Mouse (Mus musculus): Measurements from ENCODE around the gene Gm10031.
A peak's percentile ranks its signal among the peaks of the same experiment; 100 is the strongest.

Gene Gm10031

GRCm38 (mm10) chr1:156539787-156540560 lies 16.2 kb downstream of the Gm10031 start:
- DNase-seq (ENCODE audit: low read depth) = no peak

GRCm38 (mm10) chr1:156543999-156544398 lies 20.2 kb downstream of the Gm10031 start:
- no peak for DNase-seq (ENCODE audit: low read depth)

- peak; percentile 94 for DNase-seq (ENCODE audit: low read depth)
These were observed 34.5 kb downstream of the Gm10031 start, which contains the start of gene Abl2 for GRCm38 (mm10) chr1:156558024-156558930. Gene Abl2, plus strand, starts transcription at chr1:156558786.

- peak; percentile 57 for DNase-seq (ENCODE audit: low read depth)
These were observed 35.3 kb downstream of the Gm10031 start for GRCm38 (mm10) chr1:156558950-156559640.

GRCm38 (mm10) chr1:156559641-156560020 lies 35.8 kb downstream of the Gm10031 start:
- DNase-seq (ENCODE audit: low read depth) = no peak

- DNase-seq (ENCODE audit: low read depth) = no peak
These were observed 36.7 kb downstream of the Gm10031 start for GRCm38 (mm10) chr1:156560500-156560899.

GRCm38 (mm10) chr1:156565328-156565727 lies 41.5 kb downstream of the Gm10031 start:
- no peak for DNase-seq (ENCODE audit: low read depth)

GRCm38 (mm10) chr1:156566132-156566531 lies 42.3 kb downstream of the Gm10031 start:
- DNase-seq (ENCODE audit: low read depth) = peak; percentile 73

GRCm38 (mm10) chr1:156569615-156570014 lies 45.8 kb downstream of the Gm10031 start:
- peak; percentile 48 for DNase-seq (ENCODE audit: low read depth)

GRCm38 (mm10) chr1:156572952-156573351 lies 49.1 kb downstream of the Gm10031 start:
- DNase-seq (ENCODE audit: low read depth) = no peak
